ENCODE assay signal across 30 mouse cellular contexts in the genomic region with DNA sequence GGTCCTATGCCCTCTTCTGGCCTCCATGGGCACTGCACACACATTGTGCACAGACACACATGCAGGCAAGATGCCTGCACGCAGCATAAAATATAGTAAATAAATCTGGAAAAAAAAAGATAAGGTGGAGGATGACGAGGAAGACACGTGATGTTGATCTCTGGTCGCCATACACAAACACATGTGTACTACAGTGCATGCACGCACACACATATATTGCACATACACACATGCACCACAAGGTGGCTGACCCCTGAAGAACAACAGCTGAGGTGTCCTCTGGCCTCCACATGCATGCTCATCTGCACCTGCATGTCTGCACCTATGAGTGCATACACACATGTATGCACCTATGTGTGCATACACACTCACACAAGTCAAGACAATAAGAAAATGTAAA. TPM values are rescaled to one million over a fixed set of nuclear protein-coding genes. Genes with fewer than 3 reads are reported as not detected.
A peak's percentile ranks its signal among the peaks of the same experiment; 100 is the strongest.
DNase-seq lines count a peak whose midpoint lies in the region; ATAC-seq and TF ChIP-seq lines count a peak whose summit lies in the region.
"Had no signal": no experiment of that assay in that cellular context is flagged by ENCODE, and none has a peak within 500 bp of the region (broad histone marks: within the 10 kb centered on the region; RNA-seq: fewer than 3 reads in every experiment).

No protein-coding gene starts in this region.

- H3K9me3 ChIP-seq in intestine, postnatal 0 days (ENCODE audit: control insufficient read depth), result no peaks in the 10 kb centered on the region
- no peaks in the 10 kb centered on the region for H3K9me3 ChIP-seq in intestine, embryonic 15.5 days
- no peaks in the 10 kb centered on the region for H3K9me3 ChIP-seq in lung, postnatal 0 days (ENCODE audit: low read length)
- H3K9me3 ChIP-seq: embryonic facial prominence, embryonic 13.5 days; forebrain, embryonic 10.5 days; midbrain, embryonic 12.5 days; neural tube, embryonic 15.5 days had no signal

- H3K36me3 ChIP-seq in intestine, postnatal 0 days (ENCODE audit: control insufficient read depth, insufficient read depth), result no peaks in the 10 kb centered on the region
- H3K36me3 ChIP-seq in intestine, embryonic 15.5 days, result no peaks in the 10 kb centered on the region
- H3K36me3 ChIP-seq in lung, postnatal 0 days (ENCODE audit: insufficient read depth, low read length), result no peaks in the 10 kb centered on the region
- H3K36me3 ChIP-seq: embryonic facial prominence, embryonic 13.5 days; forebrain, embryonic 10.5 days; midbrain, embryonic 12.5 days; neural tube, embryonic 15.5 days had no signal

- no peak for TF ChIP-seq EP300 in lung, postnatal 0 days (IDR thresholded peaks at IDR 0.05)

- H3K4me3 ChIP-seq in intestine, postnatal 0 days (ENCODE audit: low read depth, low read length), result no peak overlapping the region
- H3K4me3 ChIP-seq in intestine, embryonic 15.5 days (replicated peaks), result no peak overlapping the region
- no peak overlapping the region for H3K4me3 ChIP-seq in lung, postnatal 0 days (ENCODE audit: low read depth, low read length)
- H3K4me3 ChIP-seq: embryonic facial prominence, embryonic 13.5 days; forebrain, embryonic 10.5 days; midbrain, embryonic 12.5 days; myocyte; neural tube, embryonic 15.5 days had no signal

- no peak for DNase-seq in lung, postnatal 0 days (ENCODE audit: low spot score)
- DNase-seq in lung, postnatal 25 days (ENCODE audit: low spot score), result no peak
- peak; percentile 42 for DNase-seq in ES-CJ7 (ENCODE audit: low read depth, low spot score)
- no peak for DNase-seq in cerebellum, adult 8-10 months
- DNase-seq: adrenal gland, postnatal 14 days; cerebellum, adult 2 months; gastrocnemius, postnatal 25 days; kidney, adult 11 months; kidney, postnatal 36 days; right cerebral cortex, postnatal 25 days had no signal

- H3K9ac ChIP-seq in intestine, postnatal 0 days (ENCODE audit: low read depth, low read length), result no peak overlapping the region
- H3K9ac ChIP-seq in intestine, embryonic 15.5 days, result no peak overlapping the region
- H3K9ac ChIP-seq in lung, postnatal 0 days (replicated peaks; ENCODE audit: low read depth), result no peak overlapping the region
- H3K9ac ChIP-seq: embryonic facial prominence, embryonic 13.5 days; midbrain, embryonic 12.5 days; neural tube, embryonic 15.5 days had no signal

- no peak overlapping the region for H3K27ac ChIP-seq in intestine, postnatal 0 days (ENCODE audit: low read depth, low read length)
- no peak overlapping the region for H3K27ac ChIP-seq in intestine, embryonic 15.5 days
- H3K27ac ChIP-seq in lung, postnatal 0 days (ENCODE audit: low read length), result no peak overlapping the region
- H3K27ac ChIP-seq: embryonic facial prominence, embryonic 13.5 days; forebrain, embryonic 10.5 days; midbrain, embryonic 12.5 days; neural tube, embryonic 15.5 days had no signal

- no peaks in the 10 kb centered on the region for H3K27me3 ChIP-seq in intestine, postnatal 0 days (replicated peaks; ENCODE audit: control insufficient read depth, insufficient read depth, low read length)
- H3K27me3 ChIP-seq in intestine, embryonic 15.5 days (replicated peaks), result no peaks in the 10 kb centered on the region
- no peaks in the 10 kb centered on the region for H3K27me3 ChIP-seq in lung, postnatal 0 days (replicated peaks; ENCODE audit: insufficient read depth, low read length)
- H3K27me3 ChIP-seq: embryonic facial prominence, embryonic 13.5 days; neural tube, embryonic 15.5 days had no signal

- no peaks in the 10 kb centered on the region; the same call in 1 of the 2 replicates for H3K4me1 ChIP-seq in intestine, postnatal 0 days (replicated peaks; ENCODE audit: control insufficient read depth, insufficient read depth, low read length)
- peaks cover 11% of the 10 kb centered on the region for H3K4me1 ChIP-seq in intestine, embryonic 15.5 days (replicated peaks)
- H3K4me1 ChIP-seq in lung, postnatal 0 days (ENCODE audit: insufficient read depth, low read depth, low read length), result peaks cover 7% of the 10 kb centered on the region

- no peak for ATAC-seq in intestine, postnatal 0 days
- ATAC-seq in intestine, embryonic 15.5 days, result no peak
- ATAC-seq in lung, postnatal 0 days, result no peak
- 0 out of 2 replicates have a peak, but pooled peaks have one; percentile 36 for ATAC-seq in erythroblast, adult 5-6 weeks (replicated peaks; ENCODE audit: low FRiP score, poor library complexity, severe bottlenecking)
- no peak for ATAC-seq in megakaryocyte progenitor cell, adult 5-6 weeks (replicated peaks; ENCODE audit: poor library complexity)
- ATAC-seq: activated CD4-positive, CD25-positive, alpha-beta regulatory T cell, adult 4 months had no signal

- H3K4me2 ChIP-seq in intestine, postnatal 0 days (replicated peaks; ENCODE audit: low read depth), result no peak overlapping the region
- H3K4me2 ChIP-seq in intestine, embryonic 15.5 days (replicated peaks), result no peak overlapping the region
- no peak overlapping the region for H3K4me2 ChIP-seq in lung, postnatal 0 days (replicated peaks; ENCODE audit: low read depth, low read length)
- H3K4me2 ChIP-seq: embryonic facial prominence, embryonic 13.5 days; midbrain, embryonic 12.5 days; neural tube, embryonic 15.5 days had no signal

- TF ChIP-seq CTCF in intestine, postnatal 0 days (IDR thresholded peaks at IDR 0.05; ENCODE audit: low read depth), result peak; percentile 26; the same call in 1 of the 2 replicates
- TF ChIP-seq CTCF in lung, postnatal 0 days (IDR thresholded peaks at IDR 0.05), result peak; percentile 32

- 90% methylated on average over 5 of the region's 5 CpGs for WGBS in intestine, postnatal 0 days
- 86% methylated on average over 5 of the region's 5 CpGs for WGBS in intestine, embryonic 15.5 days
- 85% methylated on average over 5 of the region's 5 CpGs for WGBS in lung, postnatal 0 days

RNA-seq across cellular contexts. Expression of a gene that starts 0.9 kb away (rescaled TPM):
- polyA plus RNA-seq in intestine, postnatal 0 days (2015; fragmentation: Nextera tagmentation; extraction: Ambion mirVana), result not detected in 2 replicates
- 0.05 and 0.06 TPM in 2 replicates for polyA plus RNA-seq in intestine, embryonic 15.5 days (2015; fragmentation: Nextera tagmentation; extraction: Ambion mirVana)
- 0.36 and 0.45 TPM in 2 replicates for polyA plus RNA-seq in lung, postnatal 0 days (2015; fragmentation: Nextera tagmentation; extraction: Ambion mirVana)
- not detected in 2 replicates for total RNA-seq in erythroblast, adult 5-6 weeks (2015; ENCODE audit: low replicate concordance)
- not detected in 2 replicates for total RNA-seq in erythroblast, adult 5-6 weeks (2017; ENCODE audit: low replicate concordance)
- total RNA-seq in megakaryocyte progenitor cell, adult 5-6 weeks (2015), result 0.07 and 0.17 TPM in 2 replicates
- 0.07 TPM in 1 of 2 replicates, not detected in the other for total RNA-seq in megakaryocyte progenitor cell, adult 5-6 weeks (2017)
- total RNA-seq: adrenal gland, postnatal 14 days; gastrocnemius, postnatal 25 days had no signal
- polyA plus RNA-seq: activated CD4-positive, CD25-positive, alpha-beta regulatory T cell, adult 4 months; hindbrain, embryonic 11.5 days; neural tube, embryonic 15.5 days had no signal

RNA-seq across cellular contexts. Expression of a gene that starts 13.0 kb away (rescaled TPM):
- polyA plus RNA-seq in intestine, postnatal 0 days (2015; fragmentation: Nextera tagmentation; extraction: Ambion mirVana), result 11.0 and 12.4 TPM in 2 replicates
- 29.0 and 29.5 TPM in 2 replicates for polyA plus RNA-seq in intestine, embryonic 15.5 days (2015; fragmentation: Nextera tagmentation; extraction: Ambion mirVana)
- 13.5 and 14.7 TPM in 2 replicates for polyA plus RNA-seq in lung, postnatal 0 days (2015; fragmentation: Nextera tagmentation; extraction: Ambion mirVana)
- total RNA-seq in erythroblast, adult 5-6 weeks (2015; ENCODE audit: low replicate concordance), result 3.1 and 9.6 TPM in 2 replicates
- 0.28 and 1.5 TPM in 2 replicates for total RNA-seq in erythroblast, adult 5-6 weeks (2017; ENCODE audit: low replicate concordance)
- total RNA-seq in megakaryocyte progenitor cell, adult 5-6 weeks (2015), result 28.1 and 31.0 TPM in 2 replicates
- total RNA-seq in megakaryocyte progenitor cell, adult 5-6 weeks (2017), result 17.6 and 20.5 TPM in 2 replicates

RNA-seq across cellular contexts. Expression of a gene that starts 15.6 kb away (rescaled TPM):
- polyA plus RNA-seq in intestine, postnatal 0 days (2015; fragmentation: Nextera tagmentation; extraction: Ambion mirVana), result not detected in 2 replicates
- polyA plus RNA-seq in intestine, embryonic 15.5 days (2015; fragmentation: Nextera tagmentation; extraction: Ambion mirVana), result not detected in 2 replicates
- polyA plus RNA-seq in lung, postnatal 0 days (2015; fragmentation: Nextera tagmentation; extraction: Ambion mirVana), result not detected in 2 replicates
- total RNA-seq in erythroblast, adult 5-6 weeks (2015; ENCODE audit: low replicate concordance), result not detected in 2 replicates
- total RNA-seq in erythroblast, adult 5-6 weeks (2017; ENCODE audit: low replicate concordance), result not detected in 2 replicates
- total RNA-seq in megakaryocyte progenitor cell, adult 5-6 weeks (2015), result not detected in 2 replicates
- not detected in 2 replicates for total RNA-seq in megakaryocyte progenitor cell, adult 5-6 weeks (2017)
- total RNA-seq: adrenal gland, postnatal 14 days; gastrocnemius, postnatal 25 days; heart, adult 8-10 months; layer of hippocampus, postnatal 14 days; left cerebral cortex, postnatal 10 days had no signal
- polyA plus RNA-seq: activated CD4-positive, CD25-positive, alpha-beta regulatory T cell, adult 4 months; C2C12; cerebellum, adult 2 months; cortical plate, adult 2 months; embryonic facial prominence, embryonic 13.5 days; forebrain, embryonic 10.5 days; hindbrain, embryonic 11.5 days; limb, embryonic 14.5 days; lung, embryonic 16.5 days; midbrain, embryonic 12.5 days had no signal

RNA-seq across cellular contexts. Expression of a gene that starts 38.4 kb away (rescaled TPM):
- polyA plus RNA-seq in intestine, postnatal 0 days (2015; fragmentation: Nextera tagmentation; extraction: Ambion mirVana), result 854 and 883 TPM in 2 replicates
- polyA plus RNA-seq in intestine, embryonic 15.5 days (2015; fragmentation: Nextera tagmentation; extraction: Ambion mirVana), result 37.4 and 51.1 TPM in 2 replicates
- polyA plus RNA-seq in lung, postnatal 0 days (2015; fragmentation: Nextera tagmentation; extraction: Ambion mirVana), result not detected in 2 replicates
- total RNA-seq in erythroblast, adult 5-6 weeks (2015; ENCODE audit: low replicate concordance), result not detected in 2 replicates
- total RNA-seq in erythroblast, adult 5-6 weeks (2017; ENCODE audit: low replicate concordance), result not detected in 2 replicates
- total RNA-seq in megakaryocyte progenitor cell, adult 5-6 weeks (2015), result not detected in 2 replicates
- not detected in 2 replicates for total RNA-seq in megakaryocyte progenitor cell, adult 5-6 weeks (2017)
- total RNA-seq: gastrocnemius, postnatal 25 days; heart, adult 8-10 months; layer of hippocampus, postnatal 14 days; left cerebral cortex, postnatal 10 days had no signal
- polyA plus RNA-seq: activated CD4-positive, CD25-positive, alpha-beta regulatory T cell, adult 4 months; C2C12; cerebellum, adult 2 months; cortical plate, adult 2 months; embryonic facial prominence, embryonic 13.5 days; forebrain, embryonic 10.5 days; frontal cortex, adult 2 months; heart, embryonic 16.5 days; lung, embryonic 16.5 days; midbrain, embryonic 12.5 days; neural tube, embryonic 15.5 days had no signal

RNA-seq across cellular contexts. Expression of a gene that starts 41.0 kb away (rescaled TPM):
- polyA plus RNA-seq in intestine, postnatal 0 days (2015; fragmentation: Nextera tagmentation; extraction: Ambion mirVana), result 20.3 and 24.6 TPM in 2 replicates
- 35.8 and 39.2 TPM in 2 replicates for polyA plus RNA-seq in intestine, embryonic 15.5 days (2015; fragmentation: Nextera tagmentation; extraction: Ambion mirVana)
- 18.8 and 22.4 TPM in 2 replicates for polyA plus RNA-seq in lung, postnatal 0 days (2015; fragmentation: Nextera tagmentation; extraction: Ambion mirVana)
- total RNA-seq in erythroblast, adult 5-6 weeks (2015; ENCODE audit: low replicate concordance), result 10.0 and 14.4 TPM in 2 replicates
- total RNA-seq in erythroblast, adult 5-6 weeks (2017; ENCODE audit: low replicate concordance), result 26.3 and 59.3 TPM in 2 replicates
- 70.5 and 77.5 TPM in 2 replicates for total RNA-seq in megakaryocyte progenitor cell, adult 5-6 weeks (2015)
- total RNA-seq in megakaryocyte progenitor cell, adult 5-6 weeks (2017), result 159 and 191 TPM in 2 replicates
